Mouse (Mus musculus): ENCODE results near the gene Icam4. TPM values are rescaled to one million over a fixed set of nuclear protein-coding genes. Genes with fewer than 3 reads are reported as not detected.

The Icam4 gene
- polyA plus RNA-seq, 2 experiments: 0.26 to 0.99 TPM

DNA sequence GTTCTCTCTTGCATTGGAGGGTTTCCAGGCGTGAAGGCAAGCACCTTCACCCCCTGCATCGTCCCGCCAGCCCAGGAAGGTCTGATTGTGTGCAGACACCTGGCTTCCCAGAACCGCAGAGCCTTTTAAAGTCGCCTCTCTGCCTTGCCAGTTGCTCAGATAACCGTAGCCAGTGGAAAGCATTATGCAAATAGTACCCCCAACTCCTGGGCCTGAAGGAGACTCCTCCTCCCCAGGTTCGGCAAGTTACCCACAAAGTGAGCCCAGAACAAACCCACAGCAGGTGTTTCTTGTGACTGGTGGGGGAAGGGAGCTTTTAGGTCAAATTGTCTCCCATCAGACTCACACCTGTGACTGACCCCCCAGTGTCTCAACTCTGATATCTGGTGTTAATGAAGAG, 41.2 kb upstream of the Icam4 start:
- Histone ChIP-seq H3K9ac (ENCODE audit: low read depth, low read length, severe bottlenecking) (no peak overlapping the region), H3K27me3 (ENCODE audit: control insufficient read depth, insufficient read depth, low read length) (no peaks in the 10 kb centered on the region), H3K4me1 (ENCODE audit: control insufficient read depth, insufficient read depth, low read length) (peaks cover 32% of the 10 kb centered on the region), H3K4me2 (replicated peaks; ENCODE audit: low read depth, low read length, severe bottlenecking) (no peak overlapping the region), H3K27ac (replicated peaks; ENCODE audit: low read depth, low read length) (peak overlapping the region; percentile 71), H3K36me3 (ENCODE audit: control insufficient read depth, insufficient read depth, low read length) (no peaks in the 10 kb centered on the region), H3K4me3 (replicated peaks; ENCODE audit: low read length) (no peak overlapping the region), H3K9me3 (ENCODE audit: control insufficient read depth, low read length) (no peaks in the 10 kb centered on the region)
- no peak for ATAC-seq (ENCODE audit: low FRiP score, low read depth)
- no peak for DNase-seq (ENCODE audit: low spot score)
- TF ChIP-seq POLR2A (IDR thresholded peaks at IDR 0.05; ENCODE audit: borderline replicate concordance, extremely low read depth, insufficient read depth, insufficient read length): no peak
- WGBS: 11% methylated on average over 7 of the region's 7 CpGs

DNA sequence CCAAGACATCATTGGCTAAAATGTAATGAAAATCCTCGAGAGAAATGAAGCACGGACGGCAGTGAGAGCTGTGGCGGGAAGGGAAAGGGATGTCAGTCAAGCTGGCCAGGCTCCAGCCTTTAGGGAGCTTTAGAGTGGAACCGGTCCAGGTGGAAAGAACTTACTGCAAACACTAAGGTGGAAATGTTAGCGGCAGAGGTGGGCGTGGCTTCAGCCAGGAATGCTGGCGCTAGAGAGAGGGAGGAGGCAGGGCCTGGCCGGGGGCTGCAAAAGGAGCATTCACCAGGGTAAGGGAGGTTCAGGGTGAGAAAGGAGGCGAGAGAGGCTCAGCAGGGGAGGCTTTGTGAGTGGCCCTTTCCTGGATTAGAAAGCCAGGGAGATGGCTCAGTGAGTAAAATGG, 38.3 kb upstream of the Icam4 start:
- H3K9me3 ChIP-seq (ENCODE audit: control insufficient read depth, low read length): no peaks in the 10 kb centered on the region
- peak overlapping the region; percentile 22; the same call in 1 of the 2 replicates for H3K4me2 ChIP-seq (replicated peaks; ENCODE audit: low read depth, low read length, severe bottlenecking)
- H3K27ac ChIP-seq (replicated peaks; ENCODE audit: low read depth, low read length): peak overlapping the region; percentile 61
- 0 out of 2 replicates have a peak overlapping the region, but pooled peaks have one; percentile 6 for H3K4me3 ChIP-seq (replicated peaks; ENCODE audit: low read length)
- H3K36me3 ChIP-seq (ENCODE audit: control insufficient read depth, insufficient read depth, low read length): no peaks in the 10 kb centered on the region
- peak overlapping the region; percentile 28; the same call in 1 of the 2 replicates for H3K9ac ChIP-seq (ENCODE audit: low read depth, low read length, severe bottlenecking)
- ATAC-seq (ENCODE audit: low FRiP score, low read depth): peak; percentile 38; the same call in 1 of the 2 replicates
- H3K4me1 ChIP-seq (ENCODE audit: control insufficient read depth, insufficient read depth, low read length): peaks cover 31% of the 10 kb centered on the region
- TF ChIP-seq POLR2A (IDR thresholded peaks at IDR 0.05; ENCODE audit: borderline replicate concordance, extremely low read depth, insufficient read depth, insufficient read length): no peak
- peak; percentile 86 for DNase-seq (ENCODE audit: low spot score)
- WGBS: 4% methylated on average over 10 of the region's 10 CpGs
- H3K27me3 ChIP-seq (ENCODE audit: control insufficient read depth, insufficient read depth, low read length): no peaks in the 10 kb centered on the region

DNA sequence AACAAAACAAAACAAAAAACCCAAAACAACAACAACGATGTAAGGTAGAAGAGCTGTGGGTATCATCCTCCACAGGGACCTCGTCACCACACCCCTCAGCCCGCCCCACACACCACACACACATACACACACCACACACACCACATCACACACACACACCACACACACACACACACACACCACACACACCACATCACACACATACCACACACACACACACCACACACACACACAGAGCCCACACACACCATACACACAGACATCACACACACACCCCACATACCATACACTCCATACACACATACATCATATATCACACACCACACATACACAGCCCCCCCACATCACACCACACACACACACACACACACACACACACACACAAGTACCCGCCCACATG, 37.6 kb upstream of the Icam4 start:
- no peak overlapping the region for H3K4me2 ChIP-seq (replicated peaks; ENCODE audit: low read depth, low read length, severe bottlenecking)
- WGBS: 93% methylated on average over 4 of the region's 4 CpGs
- ATAC-seq (ENCODE audit: low FRiP score, low read depth) (no peak), DNase-seq (ENCODE audit: low spot score) (no peak)
- H3K4me3 ChIP-seq (replicated peaks; ENCODE audit: low read length): no peak overlapping the region
- TF ChIP-seq POLR2A (IDR thresholded peaks at IDR 0.05; ENCODE audit: borderline replicate concordance, extremely low read depth, insufficient read depth, insufficient read length): no peak
- no peak overlapping the region for H3K9ac ChIP-seq (ENCODE audit: low read depth, low read length, severe bottlenecking)
- H3K27me3 ChIP-seq (ENCODE audit: control insufficient read depth, insufficient read depth, low read length): no peaks in the 10 kb centered on the region
- no peaks in the 10 kb centered on the region for H3K36me3 ChIP-seq (ENCODE audit: control insufficient read depth, insufficient read depth, low read length)
- 0 out of 2 replicates have a peak overlapping the region, but pooled peaks have one; percentile 61 for H3K27ac ChIP-seq (replicated peaks; ENCODE audit: low read depth, low read length)
- peaks cover 24% of the 10 kb centered on the region for H3K4me1 ChIP-seq (ENCODE audit: control insufficient read depth, insufficient read depth, low read length)
- no peaks in the 10 kb centered on the region for H3K9me3 ChIP-seq (ENCODE audit: control insufficient read depth, low read length)

DNA sequence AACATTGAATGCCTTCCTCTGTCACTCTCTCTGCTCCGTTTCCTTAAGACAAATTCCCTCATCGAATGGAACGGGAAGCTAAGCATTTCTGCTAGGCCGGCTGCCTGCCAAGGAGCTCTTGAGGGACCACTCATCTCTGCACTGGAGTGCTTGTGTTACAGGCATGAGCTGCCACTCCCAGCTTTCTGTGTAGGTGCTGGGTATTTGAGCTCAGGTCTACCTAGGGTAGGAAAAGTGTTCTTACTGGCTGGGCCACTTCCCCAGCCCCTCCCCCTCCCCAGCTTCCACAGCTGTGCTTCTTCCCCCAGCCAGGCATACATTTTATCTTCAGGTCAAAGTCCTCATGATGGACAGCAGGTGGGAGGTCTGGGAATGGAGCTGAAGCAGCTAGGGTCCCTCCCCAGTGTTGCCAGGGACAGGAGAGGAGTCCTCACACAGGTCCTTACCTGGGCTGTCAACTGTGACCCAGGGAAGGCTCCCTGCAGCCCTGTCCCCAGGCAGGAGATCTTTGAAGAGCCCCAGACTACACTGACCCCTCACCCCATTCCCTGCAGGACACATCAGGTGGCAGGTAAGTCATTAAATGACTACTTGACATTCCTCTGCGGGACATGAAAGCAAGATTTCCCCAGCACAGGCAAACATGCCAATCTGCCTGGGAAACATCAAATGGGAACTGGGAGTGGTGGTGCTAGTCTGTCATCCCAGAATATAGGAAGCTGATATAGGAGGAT, 35.8 kb upstream of the Icam4 start:
- TF ChIP-seq POLR2A (IDR thresholded peaks at IDR 0.05; ENCODE audit: borderline replicate concordance, extremely low read depth, insufficient read depth, insufficient read length): no peak
- no peak overlapping the region for H3K4me2 ChIP-seq (replicated peaks; ENCODE audit: low read depth, low read length, severe bottlenecking)
- H3K36me3 ChIP-seq (ENCODE audit: control insufficient read depth, insufficient read depth, low read length): no peaks in the 10 kb centered on the region
- H3K9me3 ChIP-seq (ENCODE audit: control insufficient read depth, low read length): no peaks in the 10 kb centered on the region
- WGBS: 35% methylated on average over 5 of the region's 5 CpGs
- H3K27ac ChIP-seq (replicated peaks; ENCODE audit: low read depth, low read length): 0 out of 2 replicates have a peak overlapping the region, but pooled peaks have one; percentile 8
- no peak for DNase-seq (ENCODE audit: low spot score)
- H3K27me3 ChIP-seq (ENCODE audit: control insufficient read depth, insufficient read depth, low read length): no peaks in the 10 kb centered on the region
- no peak for ATAC-seq (ENCODE audit: low FRiP score, low read depth)
- H3K9ac ChIP-seq (ENCODE audit: low read depth, low read length, severe bottlenecking): no peak overlapping the region
- H3K4me3 ChIP-seq (replicated peaks; ENCODE audit: low read length): no peak overlapping the region
- H3K4me1 ChIP-seq (ENCODE audit: control insufficient read depth, insufficient read depth, low read length): peaks cover 12% of the 10 kb centered on the region

DNA sequence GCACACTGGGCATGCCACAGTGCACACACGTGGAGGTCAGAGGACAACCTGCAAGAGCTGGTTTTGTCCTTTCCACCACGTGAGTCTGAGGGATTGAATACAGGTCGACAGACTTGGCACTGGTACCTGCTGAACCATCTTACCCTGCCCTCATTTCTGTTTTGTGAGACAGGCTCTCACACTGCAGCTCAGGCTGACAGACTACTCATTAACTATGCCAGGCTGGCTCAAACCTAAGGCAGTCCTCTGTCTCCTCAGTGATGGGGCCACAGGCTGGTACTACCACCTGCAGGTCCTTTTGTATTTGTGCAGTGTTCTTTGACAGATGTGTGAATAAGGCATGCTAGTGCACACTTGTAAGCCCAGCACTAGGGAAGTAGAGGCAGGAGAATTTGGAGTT, 34.1 kb upstream of the Icam4 start:
- H3K27me3 ChIP-seq (ENCODE audit: control insufficient read depth, insufficient read depth, low read length): no peaks in the 10 kb centered on the region
- no peak overlapping the region for H3K4me2 ChIP-seq (replicated peaks; ENCODE audit: low read depth, low read length, severe bottlenecking)
- no peaks in the 10 kb centered on the region for H3K36me3 ChIP-seq (ENCODE audit: control insufficient read depth, insufficient read depth, low read length)
- no peak overlapping the region for H3K9ac ChIP-seq (ENCODE audit: low read depth, low read length, severe bottlenecking)
- no peak for ATAC-seq (ENCODE audit: low FRiP score, low read depth)
- peaks cover 12% of the 10 kb centered on the region for H3K4me1 ChIP-seq (ENCODE audit: control insufficient read depth, insufficient read depth, low read length)
- TF ChIP-seq POLR2A (IDR thresholded peaks at IDR 0.05; ENCODE audit: borderline replicate concordance, extremely low read depth, insufficient read depth, insufficient read length): no peak
- H3K27ac ChIP-seq (replicated peaks; ENCODE audit: low read depth, low read length): no peak overlapping the region
- no peaks in the 10 kb centered on the region for H3K9me3 ChIP-seq (ENCODE audit: control insufficient read depth, low read length)
- no peak overlapping the region for H3K4me3 ChIP-seq (replicated peaks; ENCODE audit: low read length)
- 77% methylated on average over 3 of the region's 3 CpGs for WGBS
- DNase-seq (ENCODE audit: low spot score): no peak

Data from limb, embryonic 14.5 days (tissue).